Mouse (Mus musculus): ENCODE measurements around the gene Acer1. TPM values are rescaled to one million over a fixed set of nuclear protein-coding genes. Genes with fewer than 3 reads are reported as not detected.

Acer1 gene
- polyA plus RNA-seq, 1 experiment from 2014 or later: not detected

GRCm38 (mm10) chr17:56986105-56986805, 4.3 kb upstream of the Acer1 start:
- no peaks in the 10 kb centered on the region for H3K9me3 ChIP-seq
- ATAC-seq (ENCODE audit: low FRiP score, low read depth): no peak
- no peak overlapping the region for H3K9ac ChIP-seq
- WGBS: 89% methylated on average over 3 of the region's 3 CpGs
- no peaks in the 10 kb centered on the region for H3K27me3 ChIP-seq
- H3K27ac ChIP-seq: no peak overlapping the region
- H3K4me1 ChIP-seq: peaks cover 6% of the 10 kb centered on the region
- H3K4me3 ChIP-seq: no peak overlapping the region
- no peak overlapping the region for H3K4me2 ChIP-seq (replicated peaks)
- no peaks in the 10 kb centered on the region for H3K36me3 ChIP-seq

GRCm38 (mm10) chr17:56985656-56986055, 3.7 kb upstream of the Acer1 start:
- H3K4me2 ChIP-seq (replicated peaks): no peak overlapping the region
- no peak for ATAC-seq (ENCODE audit: low FRiP score, low read depth)

GRCm38 (mm10) chr17:56984886-56985285, 3.0 kb upstream of the Acer1 start:
- no peak for ATAC-seq (ENCODE audit: low FRiP score, low read depth)
- Histone ChIP-seq H3K4me2 (replicated peaks) (no peak overlapping the region), H3K27me3 (no peaks in the 10 kb centered on the region), H3K4me3 (no peak overlapping the region), H3K36me3 (no peaks in the 10 kb centered on the region), H3K4me1 (no peaks in the 10 kb centered on the region), H3K9ac (no peak overlapping the region; the same call in 1 of the 2 replicates), H3K9me3 (no peaks in the 10 kb centered on the region), H3K27ac (no peak overlapping the region)
- 72% methylated on average over 9 of the region's 9 CpGs for WGBS

More at GRCm38 (mm10) chr17:56985656-56986055, 3.7 kb upstream of the Acer1 start:
- no peak overlapping the region for H3K9ac ChIP-seq
- no peaks in the 10 kb centered on the region for H3K4me1 ChIP-seq
- H3K4me3 ChIP-seq: no peak overlapping the region
- no peaks in the 10 kb centered on the region for H3K27me3 ChIP-seq
- WGBS: 66% methylated on average over 3 of the region's 3 CpGs
- no peaks in the 10 kb centered on the region for H3K9me3 ChIP-seq
- H3K27ac ChIP-seq: no peak overlapping the region
- H3K36me3 ChIP-seq: no peaks in the 10 kb centered on the region

GRCm38 (mm10) chr17:56981049-56981448, 877 bp downstream of the Acer1 start:
- ATAC-seq (ENCODE audit: low FRiP score, low read depth): no peak
- H3K27me3 ChIP-seq: no peaks in the 10 kb centered on the region
- no peaks in the 10 kb centered on the region for H3K36me3 ChIP-seq
- no peak overlapping the region for H3K4me3 ChIP-seq
- no peaks in the 10 kb centered on the region for H3K9me3 ChIP-seq
- no peak overlapping the region for H3K4me2 ChIP-seq (replicated peaks)
- H3K9ac ChIP-seq: no peak overlapping the region
- H3K4me1 ChIP-seq: peaks cover 6% of the 10 kb centered on the region
- 61% methylated on average over 7 of the region's 7 CpGs for WGBS
- no peak overlapping the region for H3K27ac ChIP-seq

GRCm38 (mm10) chr17:56979524-56979923, 2.4 kb downstream of the Acer1 start:
- H3K9ac ChIP-seq: no peak overlapping the region
- 21% methylated on average over 6 of the region's 8 CpGs for WGBS
- H3K27ac ChIP-seq: no peak overlapping the region
- H3K27me3 ChIP-seq: no peaks in the 10 kb centered on the region
- no peak overlapping the region for H3K4me3 ChIP-seq
- no peaks in the 10 kb centered on the region for H3K9me3 ChIP-seq
- H3K4me2 ChIP-seq (replicated peaks): no peak overlapping the region
- ATAC-seq (ENCODE audit: low FRiP score, low read depth): no peak
- H3K4me1 ChIP-seq: peaks cover 6% of the 10 kb centered on the region
- no peaks in the 10 kb centered on the region for H3K36me3 ChIP-seq

- 80% methylated on average over 8 of the region's 8 CpGs for whole genome bisulfite sequencing
- ATAC-seq (ENCODE audit: low FRiP score, low read depth): no peak
Measured at GRCm38 (mm10) chr17:56976531-56977390, 5.2 kb downstream of the Acer1 start.

GRCm38 (mm10) chr17:56975391-56975790, 6.5 kb downstream of the Acer1 start:
- Histone ChIP-seq H3K27ac (no peak overlapping the region), H3K4me1 (peaks cover 6% of the 10 kb centered on the region), H3K4me3 (no peak overlapping the region), H3K27me3 (peaks cover 3% of the 10 kb centered on the region; the same call in 1 of the 2 replicates), H3K36me3 (no peaks in the 10 kb centered on the region), H3K9ac (no peak overlapping the region), H3K4me2 (replicated peaks) (no peak overlapping the region), H3K9me3 (no peaks in the 10 kb centered on the region)
- ATAC-seq (ENCODE audit: low FRiP score, low read depth): no peak
- 82% methylated on average over 3 of the region's 3 CpGs for WGBS

More at GRCm38 (mm10) chr17:56976531-56977390, 5.2 kb downstream of the Acer1 start:
- Histone ChIP-seq H3K4me1 (peaks cover 6% of the 10 kb centered on the region), H3K4me3 (no peak overlapping the region), H3K4me2 (replicated peaks) (no peak overlapping the region), H3K27ac (no peak overlapping the region), H3K9ac (no peak overlapping the region), H3K27me3 (0 out of 2 replicates have a peak, but pooled peaks cover 2% of the 10 kb centered on the region), H3K36me3 (no peaks in the 10 kb centered on the region), H3K9me3 (no peaks in the 10 kb centered on the region)

- Histone ChIP-seq H3K27me3 (peaks cover 9% of the 10 kb centered on the region; the same call in 1 of the 2 replicates), H3K9ac (no peak overlapping the region), H3K4me1 (peaks cover 6% of the 10 kb centered on the region), H3K9me3 (no peaks in the 10 kb centered on the region), H3K36me3 (no peaks in the 10 kb centered on the region), H3K27ac (no peak overlapping the region), H3K4me3 (no peak overlapping the region), H3K4me2 (replicated peaks) (no peak overlapping the region)
- ATAC-seq (ENCODE audit: low FRiP score, low read depth): no peak
- WGBS: 57% methylated on average over 5 of the region's 5 CpGs
Measured at GRCm38 (mm10) chr17:56974708-56975240, 7.2 kb downstream of the Acer1 start.

GRCm38 (mm10) chr17:56973956-56974707, 7.8 kb downstream of the Acer1 start:
- H3K27me3 ChIP-seq: peaks cover 9% of the 10 kb centered on the region; the same call in 1 of the 2 replicates
- H3K4me3 ChIP-seq: no peak overlapping the region
- ATAC-seq (ENCODE audit: low FRiP score, low read depth): no peak
- H3K4me2 ChIP-seq (replicated peaks): no peak overlapping the region
- peaks cover 2% of the 10 kb centered on the region for H3K4me1 ChIP-seq
- H3K9me3 ChIP-seq: no peaks in the 10 kb centered on the region
- WGBS: 60% methylated on average over 13 of the region's 14 CpGs
- H3K36me3 ChIP-seq: no peaks in the 10 kb centered on the region
- H3K27ac ChIP-seq: no peak overlapping the region
- H3K9ac ChIP-seq: no peak overlapping the region

- Histone ChIP-seq H3K27ac (no peak overlapping the region), H3K36me3 (no peaks in the 10 kb centered on the region), H3K9me3 (no peaks in the 10 kb centered on the region), H3K27me3 (peaks cover 9% of the 10 kb centered on the region; the same call in 1 of the 2 replicates), H3K4me2 (replicated peaks) (no peak overlapping the region), H3K9ac (no peak overlapping the region), H3K4me1 (no peaks in the 10 kb centered on the region), H3K4me3 (no peak overlapping the region)
- no peak for ATAC-seq (ENCODE audit: low FRiP score, low read depth)
- WGBS: 70% methylated on average over 5 of the region's 5 CpGs
Measured at GRCm38 (mm10) chr17:56970081-56970480, 11.8 kb downstream of the Acer1 start.

- peaks cover 9% of the 10 kb centered on the region; the same call in 1 of the 2 replicates for H3K27me3 ChIP-seq
- WGBS: 67% methylated on average over 3 of the region's 3 CpGs
Measured at GRCm38 (mm10) chr17:56969321-56969720, 12.6 kb downstream of the Acer1 start.

More at GRCm38 (mm10) chr17:56969321-56969720, 12.6 kb downstream of the Acer1 start:
- no peak overlapping the region for H3K4me3 ChIP-seq
- H3K27ac ChIP-seq: no peak overlapping the region
- H3K9me3 ChIP-seq: no peaks in the 10 kb centered on the region
- no peak for ATAC-seq (ENCODE audit: low FRiP score, low read depth)
- no peak overlapping the region for H3K9ac ChIP-seq
- H3K36me3 ChIP-seq: no peaks in the 10 kb centered on the region
- no peaks in the 10 kb centered on the region for H3K4me1 ChIP-seq
- H3K4me2 ChIP-seq (replicated peaks): no peak overlapping the region
